Mouse (Mus musculus): Measurements from ENCODE around the gene Ceacam20. TPM values are rescaled to one million over a fixed set of nuclear protein-coding genes. Genes with fewer than 3 reads are reported as not detected.

The Ceacam20 gene
- polyA plus RNA-seq, 2 experiments, result not detected

GRCm38 (mm10) chr7:19955861-19956260 is 9.4 kb upstream of the Ceacam20 start:
- H3K36me3 ChIP-seq (ENCODE audit: control insufficient read depth, insufficient read depth, low read length), result no peaks in the 10 kb centered on the region
- DNase-seq (ENCODE audit: low spot score) (no peak), ATAC-seq (ENCODE audit: low FRiP score, low read depth) (no peak)
- no peak for TF ChIP-seq POLR2A (IDR thresholded peaks at IDR 0.05; ENCODE audit: borderline replicate concordance, extremely low read depth, insufficient read depth, insufficient read length)
- H3K27me3 ChIP-seq (ENCODE audit: control insufficient read depth, insufficient read depth, low read length), result no peaks in the 10 kb centered on the region
- no peak overlapping the region for H3K4me3 ChIP-seq (replicated peaks; ENCODE audit: low read length)
- H3K9me3 ChIP-seq (ENCODE audit: control insufficient read depth, low read length), result no peaks in the 10 kb centered on the region
- WGBS, result 71% methylated on average over 4 of the region's 4 CpGs
- no peak overlapping the region for H3K4me2 ChIP-seq (replicated peaks; ENCODE audit: low read depth, low read length, severe bottlenecking)
- H3K4me1 ChIP-seq (ENCODE audit: control insufficient read depth, insufficient read depth, low read length), result no peaks in the 10 kb centered on the region
- H3K9ac ChIP-seq (ENCODE audit: low read depth, low read length, severe bottlenecking), result no peak overlapping the region
- no peak overlapping the region for H3K27ac ChIP-seq (replicated peaks; ENCODE audit: low read depth, low read length)

GRCm38 (mm10) chr7:19956341-19956781 is 8.9 kb upstream of the Ceacam20 start:
- Histone ChIP-seq H3K27me3 (ENCODE audit: control insufficient read depth, insufficient read depth, low read length) (no peaks in the 10 kb centered on the region), H3K9me3 (ENCODE audit: control insufficient read depth, low read length) (no peaks in the 10 kb centered on the region), H3K4me2 (replicated peaks; ENCODE audit: low read depth, low read length, severe bottlenecking) (no peak overlapping the region), H3K27ac (replicated peaks; ENCODE audit: low read depth, low read length) (no peak overlapping the region), H3K36me3 (ENCODE audit: control insufficient read depth, insufficient read depth, low read length) (no peaks in the 10 kb centered on the region), H3K9ac (ENCODE audit: low read depth, low read length, severe bottlenecking) (no peak overlapping the region), H3K4me3 (replicated peaks; ENCODE audit: low read length) (no peak overlapping the region), H3K4me1 (ENCODE audit: control insufficient read depth, insufficient read depth, low read length) (no peaks in the 10 kb centered on the region)
- 2% methylated on average over 7 of the region's 7 CpGs for WGBS
- no peak for TF ChIP-seq POLR2A (IDR thresholded peaks at IDR 0.05; ENCODE audit: borderline replicate concordance, extremely low read depth, insufficient read depth, insufficient read length)
- ATAC-seq (ENCODE audit: low FRiP score, low read depth) (peak; percentile 68; the same call in 1 of the 2 replicates), DNase-seq (ENCODE audit: low spot score) (peak; percentile 84)

GRCm38 (mm10) chr7:19962423-19962822 is 2.8 kb upstream of the Ceacam20 start:
- Histone ChIP-seq H3K4me2 (replicated peaks; ENCODE audit: low read depth, low read length, severe bottlenecking) (no peak overlapping the region), H3K4me1 (ENCODE audit: control insufficient read depth, insufficient read depth, low read length) (no peaks in the 10 kb centered on the region), H3K4me3 (replicated peaks; ENCODE audit: low read length) (no peak overlapping the region), H3K27ac (replicated peaks; ENCODE audit: low read depth, low read length) (no peak overlapping the region), H3K36me3 (ENCODE audit: control insufficient read depth, insufficient read depth, low read length) (no peaks in the 10 kb centered on the region), H3K27me3 (ENCODE audit: control insufficient read depth, insufficient read depth, low read length) (no peaks in the 10 kb centered on the region), H3K9ac (ENCODE audit: low read depth, low read length, severe bottlenecking) (no peak overlapping the region), H3K9me3 (ENCODE audit: control insufficient read depth, low read length) (no peaks in the 10 kb centered on the region)
- ATAC-seq (ENCODE audit: low FRiP score, low read depth) (no peak), DNase-seq (ENCODE audit: low spot score) (no peak)
- 81% methylated on average over 1 of the region's 1 CpGs for WGBS
- no peak for TF ChIP-seq POLR2A (IDR thresholded peaks at IDR 0.05; ENCODE audit: borderline replicate concordance, extremely low read depth, insufficient read depth, insufficient read length)

- DNase-seq (ENCODE audit: low spot score), result no peak
- Histone ChIP-seq H3K27me3 (ENCODE audit: control insufficient read depth, insufficient read depth, low read length) (no peaks in the 10 kb centered on the region), H3K4me3 (replicated peaks; ENCODE audit: low read length) (no peak overlapping the region), H3K4me1 (ENCODE audit: control insufficient read depth, insufficient read depth, low read length) (no peaks in the 10 kb centered on the region), H3K4me2 (replicated peaks; ENCODE audit: low read depth, low read length, severe bottlenecking) (no peak overlapping the region), H3K9ac (ENCODE audit: low read depth, low read length, severe bottlenecking) (no peak overlapping the region), H3K9me3 (ENCODE audit: control insufficient read depth, low read length) (0 out of 2 replicates have a peak, but pooled peaks cover 5% of the 10 kb centered on the region), H3K36me3 (ENCODE audit: control insufficient read depth, insufficient read depth, low read length) (no peaks in the 10 kb centered on the region), H3K27ac (replicated peaks; ENCODE audit: low read depth, low read length) (no peak overlapping the region)
- no peak for ATAC-seq (ENCODE audit: low FRiP score, low read depth)
- TF ChIP-seq POLR2A (IDR thresholded peaks at IDR 0.05; ENCODE audit: borderline replicate concordance, extremely low read depth, insufficient read depth, insufficient read length), result no peak
- 73% methylated on average over 3 of the region's 3 CpGs for WGBS
Observed at GRCm38 (mm10) chr7:19969106-19969505, 3.9 kb downstream of the Ceacam20 start.

- Histone ChIP-seq H3K27me3 (ENCODE audit: control insufficient read depth, insufficient read depth, low read length) (no peaks in the 10 kb centered on the region), H3K36me3 (ENCODE audit: control insufficient read depth, insufficient read depth, low read length) (no peaks in the 10 kb centered on the region), H3K27ac (replicated peaks; ENCODE audit: low read depth, low read length) (no peak overlapping the region), H3K4me1 (ENCODE audit: control insufficient read depth, insufficient read depth, low read length) (no peaks in the 10 kb centered on the region), H3K4me3 (replicated peaks; ENCODE audit: low read length) (no peak overlapping the region), H3K4me2 (replicated peaks; ENCODE audit: low read depth, low read length, severe bottlenecking) (no peak overlapping the region), H3K9ac (ENCODE audit: low read depth, low read length, severe bottlenecking) (no peak overlapping the region), H3K9me3 (ENCODE audit: control insufficient read depth, low read length) (0 out of 2 replicates have a peak, but pooled peaks cover 5% of the 10 kb centered on the region)
- WGBS, result 94% methylated on average over 4 of the region's 4 CpGs
- ATAC-seq (ENCODE audit: low FRiP score, low read depth) (no peak), DNase-seq (ENCODE audit: low spot score) (no peak)
- no peak for TF ChIP-seq POLR2A (IDR thresholded peaks at IDR 0.05; ENCODE audit: borderline replicate concordance, extremely low read depth, insufficient read depth, insufficient read length)
Observed at GRCm38 (mm10) chr7:19969541-19970090, 4.4 kb downstream of the Ceacam20 start.
